Mouse (Mus musculus) right cerebral cortex, postnatal 36 days (tissue): ENCODE data around the gene Hoxc9.

Experiments
- DNase-seq, 2 experiments: peaks; one replicate each; pipeline ENCODE4 v3.0.0; 2022; ENCODE audit warnings: low spot score in 2 of 2, mixed read lengths in 1 of 2

Hoxc9 gene

GRCm38 (mm10) chr15:102976171-102976570 lies at the start of gene Hoxc9:
TSS of gene Hoxc9 (plus strand) at chr15:102976439.
- no peak for DNase-seq

- no peak for DNase-seq
Observed at GRCm38 (mm10) chr15:102927032-102927645, 49.1 kb upstream of the Hoxc9 start.

GRCm38 (mm10) chr15:102931706-102932358 lies 44.4 kb upstream of the Hoxc9 start:
- DNase-seq = no peak

GRCm38 (mm10) chr15:102934438-102934837 lies 41.8 kb upstream of the Hoxc9 start:
- no peak for DNase-seq

- DNase-seq = no peak
Observed at GRCm38 (mm10) chr15:102934897-102935296, 41.3 kb upstream of the Hoxc9 start.

- DNase-seq = no peak
Observed at GRCm38 (mm10) chr15:102936279-102936972, 39.8 kb upstream of the Hoxc9 start, which contains the start of gene Hoxc12. TSS of gene Hoxc12 (plus strand) at chr15:102936757.

GRCm38 (mm10) chr15:102937036-102937666 lies 39.1 kb upstream of the Hoxc9 start:
- DNase-seq = no peak

GRCm38 (mm10) chr15:102939256-102940155 lies 36.7 kb upstream of the Hoxc9 start:
- no peak for DNase-seq

- no peak for DNase-seq
Observed at GRCm38 (mm10) chr15:102942739-102943467, 33.3 kb upstream of the Hoxc9 start.

GRCm38 (mm10) chr15:102943468-102943813 lies 32.8 kb upstream of the Hoxc9 start:
- DNase-seq = no peak

GRCm38 (mm10) chr15:102945185-102946077 lies 30.8 kb upstream of the Hoxc9 start:
- DNase-seq = no peak

- DNase-seq = no peak
Observed at GRCm38 (mm10) chr15:102947276-102947675, 29.0 kb upstream of the Hoxc9 start.

- no peak for DNase-seq
Observed at GRCm38 (mm10) chr15:102948842-102949241, 27.4 kb upstream of the Hoxc9 start.

- no peak for DNase-seq
Observed at GRCm38 (mm10) chr15:102949696-102950095, 26.5 kb upstream of the Hoxc9 start.

- no peak for DNase-seq
Observed at GRCm38 (mm10) chr15:102950877-102951276, 25.4 kb upstream of the Hoxc9 start.

GRCm38 (mm10) chr15:102953561-102953960 lies 22.7 kb upstream of the Hoxc9 start:
- DNase-seq = no peak

GRCm38 (mm10) chr15:102954192-102955006 lies 21.8 kb upstream of the Hoxc9 start, which contains the start of gene Hoxc11:
TSS of gene Hoxc11 (plus strand) at chr15:102954427.
- DNase-seq = no peak

GRCm38 (mm10) chr15:102955007-102955382 lies 21.2 kb upstream of the Hoxc9 start:
- no peak for DNase-seq
